Comparison of ENCODE assay signal across 9 mouse cellular contexts in the genomic region with DNA sequence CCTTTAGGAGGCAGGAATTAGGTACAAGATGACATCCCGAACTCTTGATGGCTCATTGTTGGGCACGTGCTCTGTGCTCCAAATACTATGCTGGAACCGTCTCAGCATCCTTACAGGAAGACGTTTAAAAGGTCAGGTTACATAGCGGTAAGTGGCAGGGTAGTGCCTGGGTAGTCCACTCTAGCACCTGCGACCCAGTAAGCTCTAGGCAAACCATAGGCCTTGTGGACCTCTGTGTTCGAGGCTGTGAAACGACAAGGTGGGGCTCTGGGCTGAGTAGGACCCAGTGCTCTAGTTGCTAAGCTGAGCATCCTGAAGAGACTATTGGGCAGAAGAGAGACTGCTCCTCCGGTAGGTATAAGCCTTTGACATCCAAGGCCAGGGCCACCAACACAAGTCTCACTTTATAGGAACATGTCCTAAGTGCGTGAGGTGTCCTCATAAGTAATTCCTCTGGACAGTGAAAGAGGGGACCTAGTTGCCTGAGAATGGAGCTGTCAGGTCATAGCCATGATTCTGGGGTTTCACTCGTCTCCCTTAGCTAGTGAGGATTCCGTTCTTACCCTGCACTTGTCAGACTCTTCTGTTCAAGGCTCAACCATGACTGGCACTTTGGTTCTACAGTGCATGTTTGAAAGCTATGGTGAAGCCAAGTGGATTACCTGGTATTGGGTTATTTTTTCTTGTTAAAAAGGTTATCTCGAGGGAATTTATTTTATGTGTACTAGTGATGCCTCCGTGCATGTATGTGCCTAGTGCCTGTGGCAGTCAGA. TPM values are rescaled to one million over a fixed set of nuclear protein-coding genes. Genes with fewer than 3 reads are reported as not detected.
DNase-seq lines count a peak whose midpoint lies in the region; ATAC-seq and TF ChIP-seq lines count a peak whose summit lies in the region.
"Had no signal": no experiment of that assay in that cellular context is flagged by ENCODE, and none has a peak within 500 bp of the region (broad histone marks: within the 10 kb centered on the region; RNA-seq: fewer than 3 reads in every experiment).

No protein-coding gene starts in this region.

- H3K4me2 ChIP-seq in forebrain, embryonic 11.5 days (ENCODE audit: low read depth, low read length, severe bottlenecking), result peak overlapping the region; percentile 90
- peak overlapping the region; percentile 92 for H3K4me2 ChIP-seq in intestine, embryonic 16.5 days (ENCODE audit: low read depth, low read length)
- H3K4me2 ChIP-seq in neural tube, embryonic 14.5 days (ENCODE audit: low read depth, low read length), result peak overlapping the region; percentile 52

- TF ChIP-seq CTCF in left cerebral cortex, adult 2 months (IDR thresholded peaks at IDR 0.05), result no peak

- no peaks in the 10 kb centered on the region for H3K9me3 ChIP-seq in forebrain, embryonic 11.5 days (ENCODE audit: control insufficient read depth, low read length)
- H3K9me3 ChIP-seq in intestine, embryonic 16.5 days (ENCODE audit: control insufficient read depth, low read length), result no peaks in the 10 kb centered on the region
- H3K9me3 ChIP-seq in neural tube, embryonic 14.5 days (ENCODE audit: control insufficient read depth, low read length), result no peaks in the 10 kb centered on the region

- intact Hi-C loops in left cerebral cortex, adult 2 months (cut with DNase I), result no loop called here
- intact Hi-C loops in left cerebral cortex, postnatal 4 days (cut with DNase I), result no loop called here

- H3K36me3 ChIP-seq in forebrain, embryonic 11.5 days (ENCODE audit: control insufficient read depth, insufficient read depth, low read length), result no peaks in the 10 kb centered on the region
- H3K36me3 ChIP-seq in intestine, embryonic 16.5 days (ENCODE audit: control insufficient read depth, insufficient read depth, low read length), result no peaks in the 10 kb centered on the region
- peaks cover 15% of the 10 kb centered on the region for H3K36me3 ChIP-seq in neural tube, embryonic 14.5 days (ENCODE audit: control insufficient read depth, insufficient read depth, low read length)

- peak overlapping the region; percentile 58 for H3K9ac ChIP-seq in forebrain, embryonic 11.5 days (ENCODE audit: low read length)
- no peak overlapping the region for H3K9ac ChIP-seq in intestine, embryonic 16.5 days (ENCODE audit: low read depth, low read length)
- peak overlapping the region; percentile 13; the same call in 1 of the 2 replicates for H3K9ac ChIP-seq in neural tube, embryonic 14.5 days (replicated peaks; ENCODE audit: low read depth, low read length)

- H3K27ac ChIP-seq in left cerebral cortex, adult 2 months, result peak overlapping the region; percentile 20; the same call in 1 of the 2 replicates
- no peak overlapping the region for H3K27ac ChIP-seq in forebrain, embryonic 11.5 days (ENCODE audit: low read depth, low read length)
- H3K27ac ChIP-seq in intestine, embryonic 16.5 days (ENCODE audit: low read length), result no peak overlapping the region
- 0 out of 2 replicates have a peak overlapping the region, but pooled peaks have one; percentile 12 for H3K27ac ChIP-seq in neural tube, embryonic 14.5 days (ENCODE audit: low read depth, low read length)

- WGBS in forebrain, embryonic 11.5 days, result 48% methylated on average over 14 of the region's 14 CpGs
- 49% methylated on average over 14 of the region's 14 CpGs for WGBS in intestine, embryonic 16.5 days
- WGBS in neural tube, embryonic 14.5 days, result 52% methylated on average over 14 of the region's 14 CpGs

- peaks cover 2% of the 10 kb centered on the region; the same call in 1 of the 2 replicates for H3K4me1 ChIP-seq in forebrain, embryonic 11.5 days (replicated peaks; ENCODE audit: control insufficient read depth, insufficient read depth, low read length)
- H3K4me1 ChIP-seq in intestine, embryonic 16.5 days (ENCODE audit: control insufficient read depth, insufficient read depth, low read length), result no peaks in the 10 kb centered on the region; the same call in 1 of the 2 replicates
- no peaks in the 10 kb centered on the region for H3K4me1 ChIP-seq in neural tube, embryonic 14.5 days (ENCODE audit: control insufficient read depth, insufficient read depth, low read length)

- H3K4me3 ChIP-seq in left cerebral cortex, adult 2 months, result no peak overlapping the region; the same call in 1 of the 2 replicates
- peak overlapping the region; percentile 34 for H3K4me3 ChIP-seq in forebrain, embryonic 11.5 days (ENCODE audit: low read depth, low read length)
- peak overlapping the region; percentile 53 for H3K4me3 ChIP-seq in intestine, embryonic 16.5 days (ENCODE audit: low read length)
- peak overlapping the region; percentile 38 for H3K4me3 ChIP-seq in neural tube, embryonic 14.5 days (ENCODE audit: low read depth, low read length)

- ATAC-seq in forebrain, embryonic 11.5 days (replicated peaks; ENCODE audit: low FRiP score), result no peak
- ATAC-seq in intestine, embryonic 16.5 days, result no peak
- peak; percentile 23; the same call in 1 of the 2 replicates for ATAC-seq in neural tube, embryonic 14.5 days (ENCODE audit: low read depth)

- H3K27me3 ChIP-seq in forebrain, embryonic 11.5 days (ENCODE audit: control insufficient read depth, insufficient read depth, low read length), result peaks cover 18% of the 10 kb centered on the region
- peaks cover 48% of the 10 kb centered on the region for H3K27me3 ChIP-seq in intestine, embryonic 16.5 days (replicated peaks; ENCODE audit: control insufficient read depth, insufficient read depth, low read length)
- peaks cover 37% of the 10 kb centered on the region for H3K27me3 ChIP-seq in neural tube, embryonic 14.5 days (ENCODE audit: control insufficient read depth, insufficient read depth, low read length)

- peak in 1 of 2 experiments; percentile 13 for DNase-seq in left cerebral cortex, adult 2 months (ENCODE audit: extremely low spot score in 1 of 2, low spot score in 2 of 2)
- no peak for DNase-seq in left cerebral cortex, postnatal 4 days
- no peak for DNase-seq in forebrain, embryonic 11.5 days (ENCODE audit: low spot score)
- no peak for DNase-seq in adrenal gland, postnatal 25 days
- DNase-seq in ovary, postnatal 36 days (ENCODE audit: low spot score), result no peak

RNA-seq across cellular contexts. Expression of a gene that starts 13.2 kb away (rescaled TPM):
- 100 to 1,000 TPM; 452 to 457 TPM for total RNA-seq in left cerebral cortex, adult 2 months (2021)
- total RNA-seq in left cerebral cortex, postnatal 4 days (2021), result 100 to 1,000 TPM; 163 to 186 TPM
- 1.7 and 2.1 TPM in 2 replicates for polyA plus RNA-seq in forebrain, embryonic 11.5 days (2014; fragmentation: Nextera tagmentation; extraction: Ambion mirVana)
- 1.7 and 2.1 TPM in 2 replicates for polyA plus RNA-seq in intestine, embryonic 16.5 days (2015; fragmentation: Nextera tagmentation; extraction: Ambion mirVana)
- 60.8 and 89.4 TPM in 2 replicates for polyA plus RNA-seq in neural tube, embryonic 14.5 days (2014; fragmentation: Nextera tagmentation; extraction: Ambion mirVana)
- total RNA-seq in adrenal gland, postnatal 25 days (2021), result 9.0 and 12.6 TPM in 2 replicates
- polyA plus RNA-seq: heart, embryonic 16.5 days had no signal

RNA-seq across cellular contexts. Expression of a gene that starts 16.1 kb away (rescaled TPM):
- total RNA-seq in left cerebral cortex, adult 2 months (2021), result not detected
- not detected for total RNA-seq in left cerebral cortex, postnatal 4 days (2021)
- not detected in 2 replicates for polyA plus RNA-seq in forebrain, embryonic 11.5 days (2014; fragmentation: Nextera tagmentation; extraction: Ambion mirVana)
- 1.9 and 2.5 TPM in 2 replicates for polyA plus RNA-seq in intestine, embryonic 16.5 days (2015; fragmentation: Nextera tagmentation; extraction: Ambion mirVana)
- 0.45 TPM in 1 of 2 replicates, not detected in the other for polyA plus RNA-seq in neural tube, embryonic 14.5 days (2014; fragmentation: Nextera tagmentation; extraction: Ambion mirVana)
- not detected in 2 replicates for total RNA-seq in adrenal gland, postnatal 25 days (2021)
- total RNA-seq: left cerebral cortex, postnatal 14 days had no signal

RNA-seq across cellular contexts. Expression of a gene that starts 17.8 kb away (rescaled TPM):
- not detected for total RNA-seq in left cerebral cortex, adult 2 months (2021)
- total RNA-seq in left cerebral cortex, postnatal 4 days (2021), result not detected
- not detected in 2 replicates for polyA plus RNA-seq in forebrain, embryonic 11.5 days (2014; fragmentation: Nextera tagmentation; extraction: Ambion mirVana)
- not detected in 2 replicates for polyA plus RNA-seq in intestine, embryonic 16.5 days (2015; fragmentation: Nextera tagmentation; extraction: Ambion mirVana)
- not detected in 2 replicates for polyA plus RNA-seq in neural tube, embryonic 14.5 days (2014; fragmentation: Nextera tagmentation; extraction: Ambion mirVana)
- total RNA-seq in adrenal gland, postnatal 25 days (2021), result not detected in 2 replicates
- total RNA-seq: left cerebral cortex, postnatal 14 days had no signal
- polyA plus RNA-seq: heart, embryonic 16.5 days had no signal

RNA-seq across cellular contexts. Expression of a gene that starts 26.4 kb away (rescaled TPM):
- total RNA-seq in left cerebral cortex, adult 2 months (2021), result 10 to 100 TPM; 56.0 to 62.4 TPM
- total RNA-seq in left cerebral cortex, postnatal 4 days (2021), result 10 to 100 TPM; 51.0 to 61.3 TPM
- 75.7 and 77.8 TPM in 2 replicates for polyA plus RNA-seq in forebrain, embryonic 11.5 days (2014; fragmentation: Nextera tagmentation; extraction: Ambion mirVana)
- 36.7 and 43.2 TPM in 2 replicates for polyA plus RNA-seq in intestine, embryonic 16.5 days (2015; fragmentation: Nextera tagmentation; extraction: Ambion mirVana)
- polyA plus RNA-seq in neural tube, embryonic 14.5 days (2014; fragmentation: Nextera tagmentation; extraction: Ambion mirVana), result 59.9 and 85.5 TPM in 2 replicates
- 53.6 and 57.9 TPM in 2 replicates for total RNA-seq in adrenal gland, postnatal 25 days (2021)

RNA-seq across cellular contexts. Expression of a gene that starts 33.5 kb away (rescaled TPM):
- 10 to 100 TPM; 87.1 to 90.3 TPM for total RNA-seq in left cerebral cortex, adult 2 months (2021)
- 100 to 1,000 TPM; 108 to 121 TPM for total RNA-seq in left cerebral cortex, postnatal 4 days (2021)
- 116 and 126 TPM in 2 replicates for polyA plus RNA-seq in forebrain, embryonic 11.5 days (2014; fragmentation: Nextera tagmentation; extraction: Ambion mirVana)
- 91.4 and 97.3 TPM in 2 replicates for polyA plus RNA-seq in intestine, embryonic 16.5 days (2015; fragmentation: Nextera tagmentation; extraction: Ambion mirVana)
- 110 and 116 TPM in 2 replicates for polyA plus RNA-seq in neural tube, embryonic 14.5 days (2014; fragmentation: Nextera tagmentation; extraction: Ambion mirVana)
- 70.9 and 95.1 TPM in 2 replicates for total RNA-seq in adrenal gland, postnatal 25 days (2021)

Comparison
In these comparisons a context has a peak if more than half of its experiments do, and no peak if none do; other contexts are left out.
1. H3K27ac ChIP-seq: peak in left cerebral cortex, adult 2 months (single experiment) and neural tube, embryonic 14.5 days (single experiment); none in forebrain, embryonic 11.5 days (single experiment) and intestine, embryonic 16.5 days (single experiment).
2. RNA of a gene that starts 13.2 kb away (total RNA-seq): 452 to 457 TPM in left cerebral cortex, adult 2 months and 163 to 186 TPM in left cerebral cortex, postnatal 4 days; 9.0 to 12.6 TPM in adrenal gland, postnatal 25 days; every median in the first group is over 10 times any median in the second.
3. Peak in every context shown above with its lines, with median percentiles within 50 percentile points of each other: H3K4me2 ChIP-seq.